Mouse (Mus musculus) small intestine, adult 2 months (tissue): Measurements from ENCODE around the gene Axin2. TPM values are rescaled to one million over a fixed set of nuclear protein-coding genes. Genes with fewer than 3 reads are reported as not detected.

Source experiments
- H3K27ac ChIP-seq: fragments of 200-500 bp; 2 replicates; pipeline ENCODE4 v1.5.1; 2012; ENCODE audit warnings: low read depth, low read length, control low read depth, inconsistent platforms; ENCODE audit not compliant: insufficient read depth
- H3K27me3 ChIP-seq: fragments of 200-500 bp; 2 replicates; pipeline ENCODE4 v1.6.1; 2012; ENCODE audit warnings: mild to moderate bottlenecking, moderate library complexity, low read length, inconsistent platforms; ENCODE audit not compliant: control insufficient read depth, insufficient read depth
- H3K36me3 ChIP-seq: fragments of 200-500 bp; 2 replicates; pipeline ENCODE4 v1.6.1; 2012; ENCODE audit warnings: mild to moderate bottlenecking, low read length, control low read depth, inconsistent platforms; ENCODE audit not compliant: control insufficient read depth, insufficient read depth
- H3K4me1 ChIP-seq: fragments of 200-500 bp; 2 replicates; pipeline ENCODE4 v1.6.1; 2012; ENCODE audit warnings: low read length, inconsistent platforms, mixed read lengths; ENCODE audit not compliant: control insufficient read depth, insufficient read depth, insufficient read length
- H3K4me3 ChIP-seq: fragments of 200-500 bp; 2 replicates; pipeline ENCODE4 v1.5.1; 2012; ENCODE audit warnings: low read depth, mild to moderate bottlenecking, control low read depth, inconsistent platforms, low read length, moderate library complexity
- CTCF ChIP-seq: fragments of 200-500 bp; IDR thresholded peaks from 2 replicates; pipeline ENCODE4 v1.5.1; 2012; ENCODE audit warnings: low read depth, mild to moderate bottlenecking, control low read depth, inconsistent platforms, low read length, moderate library complexity, mixed read lengths; ENCODE audit not compliant: insufficient replicate concordance, insufficient read length; ENCODE audit errors: extremely low read depth
- POLR2A ChIP-seq: fragments of 200-500 bp; IDR thresholded peaks from 2 replicates; pipeline ENCODE4 v1.6.1; 2012; ENCODE audit warnings: low read depth, mild to moderate bottlenecking, control low read depth, inconsistent platforms, low read length, moderate library complexity
- WGBS: fragments of 180-500 bp; shearing (Covaris S2); methylation state at CpG from one replicate; pipeline ENCODE4 v1.1.7; 2018; 5-methylcytosine and 5-hydroxymethylcytosine counted together
- polyA plus RNA-seq: library from polyadenylated mRNA; depleted of rRNA; stranded (reverse); fragments of >200 nt; gene quantifications from 2 replicates; pipeline ENCODE4 v1.2.3, GENCODE M21; 2012

The Axin2 gene
- polyA plus RNA-seq, 1 experiment, result 48.5 TPM

DNA sequence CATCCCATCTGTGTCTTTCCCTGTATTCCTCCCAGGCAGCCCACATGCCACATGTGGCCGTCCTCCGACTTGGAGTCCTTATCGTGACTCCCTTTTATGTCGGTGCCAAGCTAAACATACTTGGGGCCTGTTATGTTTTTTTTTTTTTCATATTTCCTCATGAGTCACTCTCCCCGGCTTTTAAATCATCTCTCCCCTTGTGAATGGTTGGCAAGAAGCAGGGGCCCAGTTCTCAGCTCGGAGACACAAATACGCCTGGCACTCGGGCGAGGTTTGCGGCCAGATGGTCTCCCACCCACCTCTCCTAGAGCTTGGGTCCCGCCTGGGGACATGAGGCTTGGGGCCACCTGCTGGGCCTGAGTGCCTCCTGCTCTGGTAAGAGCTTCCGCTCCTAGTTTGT lies 60.4 kb downstream of the Axin2 start:
- no peaks in the 10 kb centered on the region for H3K27me3 ChIP-seq
- H3K27ac ChIP-seq, result no peak overlapping the region
- 12% methylated on average over 12 of the region's 12 CpGs for WGBS
- H3K4me3 ChIP-seq, result no peak overlapping the region
- TF ChIP-seq POLR2A (no peak), CTCF (no peak)
- no peaks in the 10 kb centered on the region for H3K36me3 ChIP-seq
- peaks cover 7% of the 10 kb centered on the region; the same call in 1 of the 2 replicates for H3K4me1 ChIP-seq

DNA sequence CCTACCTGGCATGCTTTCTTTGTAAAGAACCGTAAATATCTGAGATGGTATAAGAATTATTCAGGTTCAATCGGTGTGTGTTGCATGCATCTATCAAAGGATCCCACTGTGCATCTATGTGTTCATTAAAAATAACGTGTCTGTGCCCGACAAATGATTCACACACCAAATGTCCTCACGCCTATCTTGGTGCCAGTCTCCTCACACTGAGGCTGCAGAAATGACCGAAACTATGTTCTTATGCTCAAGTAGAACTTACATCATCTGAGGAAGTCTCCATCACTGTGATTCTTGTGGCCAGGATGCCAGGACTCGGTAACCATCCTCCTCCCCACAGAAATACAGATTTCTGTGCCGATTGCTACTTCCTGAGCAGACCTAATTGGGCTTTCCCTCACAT lies 60.9 kb downstream of the Axin2 start:
- no peak overlapping the region for H3K4me3 ChIP-seq
- TF ChIP-seq CTCF (no peak), POLR2A (no peak)
- H3K36me3 ChIP-seq, result no peaks in the 10 kb centered on the region
- H3K27me3 ChIP-seq, result no peaks in the 10 kb centered on the region
- H3K4me1 ChIP-seq, result peaks cover 7% of the 10 kb centered on the region; the same call in 1 of the 2 replicates
- 76% methylated on average over 8 of the region's 8 CpGs for WGBS
- H3K27ac ChIP-seq, result no peak overlapping the region

DNA sequence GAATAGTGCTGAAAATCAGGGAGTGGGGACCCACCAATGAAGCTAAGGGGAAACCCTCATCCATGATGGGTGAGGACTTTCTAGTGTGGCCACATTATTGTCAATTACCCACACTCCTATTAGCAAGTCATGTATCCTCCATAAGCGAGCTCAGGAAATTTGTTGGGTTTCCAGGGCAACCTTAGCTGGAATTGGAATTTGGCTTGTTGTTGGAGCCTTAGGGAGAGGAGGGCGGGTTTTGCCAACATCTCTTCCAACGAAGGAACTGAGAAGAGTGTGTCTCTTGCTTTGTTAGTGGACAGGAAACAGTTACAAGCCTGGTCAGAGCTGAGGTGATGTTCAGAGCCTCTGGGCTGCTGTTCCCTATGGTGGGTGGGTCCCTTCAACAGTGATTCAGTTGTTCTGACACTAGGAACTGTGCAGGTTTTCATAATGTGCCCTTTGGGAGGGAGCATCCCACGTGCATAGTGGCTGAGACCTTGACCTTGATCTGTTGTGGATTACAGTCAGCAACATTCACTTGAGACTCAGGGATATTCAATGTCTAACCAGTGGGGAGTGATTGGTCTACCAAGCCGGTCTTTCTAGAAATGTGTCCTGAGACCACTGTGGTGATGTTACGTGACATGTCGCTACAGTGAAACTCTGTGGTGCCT lies 63.4 kb downstream of the Axin2 start:
- H3K4me1 ChIP-seq, result peaks cover 7% of the 10 kb centered on the region; the same call in 1 of the 2 replicates
- H3K27ac ChIP-seq, result no peak overlapping the region
- WGBS, result 77% methylated on average over 7 of the region's 7 CpGs
- H3K4me3 ChIP-seq, result no peak overlapping the region
- TF ChIP-seq POLR2A, result no peak
- TF ChIP-seq CTCF, result no peak
- H3K36me3 ChIP-seq, result no peaks in the 10 kb centered on the region
- no peaks in the 10 kb centered on the region for H3K27me3 ChIP-seq

DNA sequence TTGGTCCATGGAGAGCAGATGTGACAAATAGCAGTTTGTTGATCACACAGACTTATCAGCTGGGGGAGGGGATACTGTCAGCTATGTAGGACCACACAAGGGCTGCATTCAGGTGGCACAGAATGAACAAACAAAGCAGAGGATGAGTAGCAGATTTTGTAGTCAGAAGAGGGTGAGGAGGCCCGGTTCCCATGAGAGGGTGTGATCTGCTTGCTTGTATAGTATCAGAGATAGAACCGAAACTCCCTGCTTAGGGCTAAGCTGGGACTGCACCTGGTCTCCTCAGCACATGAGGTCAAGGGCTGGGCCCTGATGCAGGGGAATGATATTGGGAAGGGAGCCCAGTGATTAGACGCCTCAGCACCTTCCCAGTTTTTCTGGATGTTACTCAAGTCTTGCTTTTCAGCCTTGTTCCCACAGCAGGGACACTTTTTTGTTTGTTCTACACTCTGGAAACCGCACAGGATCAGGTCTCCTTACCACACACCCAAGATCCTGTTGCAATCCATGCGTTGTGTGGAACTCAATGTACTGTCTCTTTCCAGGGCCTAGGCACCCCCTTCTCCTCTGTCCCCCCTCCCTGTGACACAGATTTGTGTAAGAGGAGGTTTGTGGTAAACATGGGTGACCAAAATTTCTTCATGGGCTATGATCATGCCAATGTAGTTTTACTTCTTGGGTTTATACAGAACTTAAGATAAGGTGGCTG lies 64.7 kb downstream of the Axin2 start:
- 38% methylated on average over 5 of the region's 5 CpGs for WGBS
- no peak for TF ChIP-seq POLR2A
- TF ChIP-seq CTCF, result no peak

DNA sequence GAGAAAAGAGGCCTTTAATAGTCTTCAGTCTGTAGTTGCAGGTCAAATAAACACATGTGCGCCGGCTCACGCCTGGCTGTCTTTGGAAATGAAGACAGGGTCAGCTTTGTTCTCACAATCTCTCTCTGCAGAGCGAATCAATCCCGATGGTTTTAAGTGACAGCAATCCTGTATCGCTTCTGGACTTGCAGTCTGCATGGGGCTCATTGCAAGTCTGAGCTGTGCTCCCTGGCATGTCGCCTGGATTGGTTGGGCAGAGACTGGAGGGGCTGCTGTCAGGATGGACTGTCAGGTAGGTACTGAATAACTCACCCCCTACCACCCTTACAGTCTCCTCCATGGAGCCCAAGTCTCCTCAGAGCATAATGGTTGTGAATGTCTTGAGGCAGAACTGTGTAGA lies 65.7 kb downstream of the Axin2 start:
- WGBS, result 64% methylated on average over 7 of the region's 7 CpGs
- Histone ChIP-seq H3K27ac (no peak overlapping the region), H3K4me3 (no peak overlapping the region), H3K36me3 (no peaks in the 10 kb centered on the region), H3K4me1 (peaks cover 2% of the 10 kb centered on the region; the same call in 1 of the 2 replicates), H3K27me3 (no peaks in the 10 kb centered on the region)
- TF ChIP-seq CTCF, result no peak

More for the DNA sequence above, 64.7 kb downstream of the Axin2 start:
- peak overlapping the region; percentile 20 for H3K27ac ChIP-seq
- peaks cover 5% of the 10 kb centered on the region; the same call in 1 of the 2 replicates for H3K4me1 ChIP-seq
- no peak overlapping the region for H3K4me3 ChIP-seq
- no peaks in the 10 kb centered on the region for H3K27me3 ChIP-seq
- H3K36me3 ChIP-seq, result no peaks in the 10 kb centered on the region

DNA sequence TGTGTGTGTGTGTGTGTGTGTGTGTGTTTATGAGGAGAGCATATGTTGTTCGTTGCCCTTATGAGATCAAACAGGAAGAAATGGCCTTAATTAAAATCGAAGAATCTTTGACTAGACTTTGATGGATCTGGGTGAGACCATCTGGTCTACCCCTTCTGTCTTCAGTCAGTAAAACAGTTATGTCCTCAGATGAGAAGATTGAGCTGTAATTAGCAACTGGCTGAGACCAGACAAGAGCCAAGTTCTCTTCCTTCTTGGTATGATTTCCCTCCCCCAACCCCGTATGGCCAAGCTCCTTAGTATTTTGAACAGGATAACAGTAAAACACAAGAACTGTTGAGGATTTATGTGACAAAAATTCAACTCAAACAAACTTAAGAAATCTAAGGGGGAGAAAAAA lies 67.1 kb downstream of the Axin2 start:
- Histone ChIP-seq H3K36me3 (no peaks in the 10 kb centered on the region), H3K27me3 (no peaks in the 10 kb centered on the region), H3K4me1 (peaks cover 2% of the 10 kb centered on the region; the same call in 1 of the 2 replicates), H3K4me3 (no peak overlapping the region), H3K27ac (no peak overlapping the region)
- WGBS, result 84% methylated on average over 3 of the region's 3 CpGs
- TF ChIP-seq POLR2A (no peak), CTCF (no peak)

DNA sequence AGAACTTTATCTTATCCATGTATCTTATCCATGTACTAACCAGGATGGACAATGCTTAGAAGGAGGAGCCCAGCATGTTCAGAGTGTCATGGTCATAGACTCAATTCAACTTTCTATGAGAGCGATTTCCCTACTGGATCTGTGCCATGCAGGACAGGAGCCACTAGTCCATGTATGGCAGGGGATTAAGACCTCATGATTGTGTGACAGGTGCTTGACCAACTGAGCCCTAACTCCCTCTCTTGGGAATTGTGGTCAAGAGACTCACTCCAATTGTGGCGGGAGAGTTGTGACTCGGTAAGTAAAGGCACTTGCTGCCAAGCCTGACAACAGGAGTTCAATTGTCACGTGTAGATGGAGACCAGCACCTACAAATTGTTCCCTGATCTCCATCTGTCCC lies 67.6 kb downstream of the Axin2 start:
- H3K27me3 ChIP-seq, result no peaks in the 10 kb centered on the region
- no peaks in the 10 kb centered on the region for H3K36me3 ChIP-seq
- H3K4me3 ChIP-seq, result no peak overlapping the region
- WGBS, result 92% methylated on average over 4 of the region's 4 CpGs
- H3K4me1 ChIP-seq, result peaks cover 2% of the 10 kb centered on the region; the same call in 1 of the 2 replicates
- TF ChIP-seq CTCF, result no peak
- no peak for TF ChIP-seq POLR2A
- H3K27ac ChIP-seq, result no peak overlapping the region

DNA sequence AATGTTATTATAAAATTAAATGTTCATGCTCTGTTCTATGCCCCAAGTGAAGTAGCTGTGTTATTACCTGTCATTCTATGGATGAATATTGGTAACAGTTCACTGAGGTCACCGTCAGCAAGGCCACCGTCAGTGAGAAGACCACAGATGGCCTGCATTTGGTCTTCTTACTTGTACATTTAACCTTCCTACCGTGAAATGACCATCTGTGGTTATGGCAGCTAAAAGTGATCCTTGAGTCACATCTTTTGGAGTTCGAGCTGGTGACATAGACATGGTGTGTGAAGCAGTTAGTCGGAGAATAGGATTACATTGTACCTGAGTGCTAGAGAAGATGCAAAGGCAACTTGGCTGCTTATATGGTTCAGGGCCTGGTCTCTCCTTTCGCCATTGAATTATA lies 68.1 kb downstream of the Axin2 start:
- Histone ChIP-seq H3K4me3 (no peak overlapping the region), H3K4me1 (peaks cover 2% of the 10 kb centered on the region; the same call in 1 of the 2 replicates), H3K27ac (no peak overlapping the region), H3K27me3 (no peaks in the 10 kb centered on the region), H3K36me3 (no peaks in the 10 kb centered on the region)
- TF ChIP-seq CTCF (no peak), POLR2A (no peak)
- WGBS, result 95% methylated on average over 6 of the region's 6 CpGs
